ENCODE assay signal across 23 mouse cellular contexts in the genomic region with DNA sequence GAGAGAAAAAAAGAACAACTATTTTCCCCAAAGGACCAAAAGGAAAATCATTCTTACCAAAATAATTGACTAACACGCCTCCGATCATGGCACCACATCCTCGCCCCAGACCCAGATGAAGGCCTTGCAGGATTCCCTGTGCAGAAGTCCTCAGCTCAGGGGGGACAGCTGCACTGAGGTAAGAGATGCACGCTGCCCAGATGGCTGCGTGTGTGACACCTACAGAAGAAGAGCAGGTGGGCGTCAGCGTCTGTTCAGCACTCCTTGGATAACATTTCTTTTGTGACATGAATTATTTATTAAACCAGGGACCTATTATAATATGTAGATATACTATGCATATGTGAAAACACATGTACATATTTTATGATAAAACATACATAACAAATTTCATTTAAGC. TPM values are rescaled to one million over a fixed set of nuclear protein-coding genes. Genes with fewer than 3 reads are reported as not detected.
DNase-seq lines count a peak whose midpoint lies in the region; ATAC-seq and TF ChIP-seq lines count a peak whose summit lies in the region.
"Had no signal": no experiment of that assay in that cellular context is flagged by ENCODE, and none has a peak within 500 bp of the region (broad histone marks: within the 10 kb centered on the region; RNA-seq: fewer than 3 reads in every experiment).

No protein-coding gene starts in this region.

- 83% methylated on average over 7 of the region's 7 CpGs for WGBS in hindbrain, embryonic 13.5 days

- H3K4me1 ChIP-seq in hindbrain, embryonic 13.5 days (replicated peaks): no peaks in the 10 kb centered on the region
- H3K4me1 ChIP-seq: embryonic facial prominence, embryonic 15.5 days; heart, embryonic 12.5 days; liver, embryonic 13.5 days; midbrain, embryonic 13.5 days had no signal

- H3K27me3 ChIP-seq in hindbrain, embryonic 13.5 days: no peaks in the 10 kb centered on the region
- H3K27me3 ChIP-seq: embryonic facial prominence, embryonic 15.5 days; heart, embryonic 12.5 days; liver, embryonic 13.5 days; lung, embryonic 15.5 days; midbrain, embryonic 13.5 days; Patski had no signal

- TF ChIP-seq CTCF in brain, embryonic 14.5 days (IDR thresholded peaks at IDR 0.05; ENCODE audit: borderline replicate concordance, extremely low read depth, insufficient read depth, insufficient read length): no peak

- DNase-seq in frontal cortex, postnatal 36 days (ENCODE audit: low spot score in 2 of 2): peak; percentile 26 to 77
- DNase-seq in frontal cortex, postnatal 10 days (ENCODE audit: low spot score in 2 of 2): no peak
- DNase-seq in brain, embryonic 14.5 days (ENCODE audit: low read depth): peak; percentile 49
- DNase-seq in layer of hippocampus, adult 9-11 months: peak; percentile 79
- DNase-seq in right cerebral cortex, adult 2 months (ENCODE audit: low spot score in 2 of 2): peak; percentile 67 to 70
- DNase-seq in heart, postnatal 10 days: no peak
- DNase-seq in kidney, adult 11 months: no peak
- DNase-seq: adrenal gland, postnatal 36 days; cerebellum, adult 9-10 months; heart, postnatal 36 days; kidney, adult 2 months; kidney, postnatal 25 days; liver, embryonic 13.5 days; retina, postnatal 1 day; thymus, postnatal 14 days had no signal

- TF ChIP-seq POLR2A in brain, embryonic 14.5 days (IDR thresholded peaks at IDR 0.05; ENCODE audit: borderline replicate concordance, extremely low read depth, insufficient read depth, insufficient read length, poor library complexity, severe bottlenecking): no peak

- no peak overlapping the region for H3K4me3 ChIP-seq in hindbrain, embryonic 13.5 days
- H3K4me3 ChIP-seq: embryonic facial prominence, embryonic 15.5 days; heart, embryonic 12.5 days; liver, embryonic 13.5 days; lung, embryonic 15.5 days; midbrain, embryonic 13.5 days; myocyte had no signal

- no peak overlapping the region for H3K9ac ChIP-seq in hindbrain, embryonic 13.5 days
- H3K9ac ChIP-seq: embryonic facial prominence, embryonic 15.5 days; heart, embryonic 12.5 days; liver, embryonic 13.5 days; lung, embryonic 15.5 days; midbrain, embryonic 13.5 days had no signal

- no peak for ATAC-seq in hindbrain, embryonic 13.5 days (ENCODE audit: low FRiP score)
- ATAC-seq: midbrain, embryonic 13.5 days; Patski had no signal

- no peaks in the 10 kb centered on the region for H3K9me3 ChIP-seq in hindbrain, embryonic 13.5 days
- H3K9me3 ChIP-seq: embryonic facial prominence, embryonic 15.5 days; liver, embryonic 13.5 days; lung, embryonic 15.5 days; midbrain, embryonic 13.5 days had no signal

- intact Hi-C loops in heart, postnatal 10 days (cut with DNase I): no loop called here

- no peak overlapping the region for H3K4me2 ChIP-seq in hindbrain, embryonic 13.5 days
- H3K4me2 ChIP-seq: embryonic facial prominence, embryonic 15.5 days; heart, embryonic 12.5 days; liver, embryonic 13.5 days; lung, embryonic 15.5 days; midbrain, embryonic 13.5 days had no signal

- H3K27ac ChIP-seq in hindbrain, embryonic 13.5 days: no peak overlapping the region
- H3K27ac ChIP-seq: embryonic facial prominence, embryonic 15.5 days; liver, embryonic 13.5 days; lung, embryonic 15.5 days; midbrain, embryonic 13.5 days; stomach, postnatal 0 days had no signal

- peaks cover 42% of the 10 kb centered on the region for H3K36me3 ChIP-seq in hindbrain, embryonic 13.5 days
- H3K36me3 ChIP-seq: embryonic facial prominence, embryonic 15.5 days; liver, embryonic 13.5 days; lung, embryonic 15.5 days had no signal

RNA-seq across cellular contexts. Expression of a gene that starts 32.7 kb away (rescaled TPM):
- 19.9 and 25.6 TPM in 2 replicates for polyA plus RNA-seq in brain, embryonic 14.5 days (2012; rRNA removed)
- total RNA-seq in heart, postnatal 10 days (2021): 1 to 10 TPM; 2.2 to 2.3 TPM
- polyA plus RNA-seq in hindbrain, embryonic 13.5 days (2015; fragmentation: Nextera tagmentation; extraction: Ambion mirVana): 6.3 and 7.1 TPM in 2 replicates

Comparison
In these comparisons a context has a peak if more than half of its experiments do, and no peak if none do; other contexts are left out.
1. DNase-seq: peak in frontal cortex, postnatal 36 days (2 of 2), brain, embryonic 14.5 days (single experiment), layer of hippocampus, adult 9-11 months (single experiment) and right cerebral cortex, adult 2 months (2 of 2); none in frontal cortex, postnatal 10 days (0 of 2), heart, postnatal 10 days (0 of 2) and kidney, adult 11 months (single experiment).